Mouse (Mus musculus): ENCODE data around the gene Slu7.
A peak's percentile ranks its signal among the peaks of the same experiment; 100 is the strongest.

Gene Slu7

DNA sequence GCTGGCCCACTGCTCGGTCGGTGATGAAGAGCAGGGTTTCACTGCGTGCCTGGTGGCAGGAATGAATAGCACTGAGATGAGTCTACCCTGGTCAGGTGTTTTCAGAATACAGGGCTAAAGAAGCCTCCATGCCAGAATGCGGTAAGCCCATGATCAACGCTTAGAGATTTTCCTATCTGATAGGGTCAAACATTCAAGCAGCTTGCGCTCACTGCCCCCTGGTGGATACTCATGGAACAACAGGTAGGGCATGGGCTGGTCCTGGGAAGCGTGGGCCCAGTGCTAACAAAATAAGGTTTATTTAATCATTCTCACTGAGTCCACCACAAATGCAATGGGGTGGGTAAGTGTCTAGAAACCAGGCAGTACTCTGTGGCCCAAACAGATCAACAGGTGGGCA lies 59.1 kb downstream of the Slu7 start:
- peak; percentile 89 to 93 for DNase-seq

DNA sequence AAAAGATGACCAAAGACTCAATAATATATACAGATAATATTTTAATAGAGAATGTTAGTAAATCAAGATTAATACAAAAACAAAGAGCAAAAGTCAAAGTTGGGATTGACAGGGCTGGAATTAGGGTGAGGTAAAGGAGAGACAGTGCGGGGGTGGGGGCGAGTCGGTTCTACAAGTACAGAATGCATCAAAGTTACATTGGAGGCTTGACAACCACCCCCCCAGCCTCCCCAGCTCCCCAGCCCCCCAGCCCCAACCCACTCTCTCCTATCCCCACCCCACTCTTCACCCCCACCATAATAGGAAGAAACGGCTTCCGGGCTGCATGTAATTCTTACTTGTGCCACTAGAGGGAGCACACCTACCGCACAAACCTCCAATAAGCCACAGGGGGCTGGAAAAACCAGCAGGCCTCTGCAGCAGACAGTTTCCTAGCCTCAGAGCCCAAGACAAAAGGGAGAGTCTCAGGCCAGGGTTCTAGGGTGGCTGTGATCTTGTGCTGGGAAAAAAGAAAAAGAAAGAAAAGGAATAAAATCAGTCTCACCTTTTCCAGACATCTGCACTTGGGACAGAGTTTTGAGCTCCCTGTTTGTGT lies 60.4 kb downstream of the Slu7 start:
- peak; percentile 93 for DNase-seq

DNA sequence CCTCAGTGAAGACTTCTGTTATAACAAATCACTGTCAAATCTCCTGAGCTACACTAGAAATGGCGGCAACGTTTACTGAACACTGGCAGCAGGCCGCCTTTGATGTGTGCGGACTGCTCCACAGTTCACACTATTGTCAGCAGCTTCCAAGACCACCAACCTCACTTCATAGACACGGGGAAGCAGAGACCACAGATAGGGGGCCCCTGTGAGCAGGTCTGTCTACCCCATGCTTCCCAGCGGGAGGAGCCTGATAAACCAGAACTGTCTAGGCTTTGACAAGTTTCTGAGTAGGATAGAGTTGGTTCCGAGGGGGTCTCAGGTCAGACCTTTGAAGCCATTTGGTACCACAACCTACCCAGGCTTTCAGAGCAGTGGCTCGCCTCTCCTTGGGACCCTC lies 61.5 kb downstream of the Slu7 start:
- DNase-seq: peak in 1 of 2 experiments; percentile 55

DNA sequence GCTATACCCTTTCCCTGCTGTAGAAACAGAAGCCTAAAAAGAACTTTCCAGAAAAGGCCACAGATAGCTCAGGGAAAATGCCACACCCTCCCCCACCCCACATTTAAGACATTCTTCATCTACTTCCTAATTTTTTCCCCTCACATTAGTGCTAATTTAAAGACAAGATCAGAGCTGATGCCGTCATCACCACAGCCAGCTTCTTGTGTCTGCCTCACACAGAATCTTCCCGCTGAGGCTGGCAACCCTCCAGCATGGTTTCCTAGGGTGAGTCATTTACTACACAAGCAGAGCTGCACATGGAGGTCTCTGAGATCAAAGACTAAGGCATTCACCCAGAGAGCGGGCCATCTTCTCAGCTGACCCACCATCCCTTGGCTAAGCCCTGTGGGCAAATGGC lies 62.0 kb downstream of the Slu7 start:
- peak in 1 of 2 experiments; percentile 65 for DNase-seq
